Mouse (Mus musculus) mouse embryonic stem cell (cell line): ENCODE measurements around the gene Mmp20.

ENCODE experiments used
- in situ Hi-C, 2 experiments: fragments of 300-500 bp; cut with MboI; formaldehyde crosslinking; loops; 1 replicate in 1 of 2; 3 replicates in 1 of 2; pipeline ENCODE4 v1.14.3; 2019 to 2020; ENCODE audit warnings: low sequenced_read_pairs in 2 of 2, low pct_unique_long_range_greater_than_20kb in 1 of 2, mixed read lengths in 1 of 2; ENCODE audit not compliant: unreplicated experiment in 1 of 2

The Mmp20 gene

GRCm38 (mm10) chr9:7627931-7628330, at the start of gene Mmp20:
Mmp20 (plus strand) TSS chr9:7628231.
- in situ Hi-C loops, result no loop called here

DNA sequence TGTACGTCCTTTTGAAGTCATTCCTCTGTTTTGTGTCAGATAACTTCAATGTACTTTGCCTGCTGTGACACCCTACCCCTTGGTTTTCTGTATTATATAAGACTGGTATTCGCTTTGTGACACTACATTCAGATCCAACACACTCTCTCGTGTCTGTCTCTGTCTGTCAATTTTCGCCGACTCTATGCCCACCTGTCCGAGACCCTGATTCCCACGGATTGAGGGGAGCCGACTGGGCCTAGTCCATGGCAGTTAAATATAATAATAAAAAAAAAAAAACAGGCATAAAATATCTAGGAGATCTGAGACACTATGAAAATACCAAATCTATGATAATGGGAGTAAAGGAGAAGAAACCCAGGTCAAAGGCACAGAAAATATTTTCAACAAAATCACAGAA, 38.0 kb upstream of the Mmp20 start:
- in situ Hi-C loops, result loop anchor here in 1 of 2 experiments (10.0 kb wide), 1 partner anchor 365 kb away; no protein-coding TSS in a partner anchor

DNA sequence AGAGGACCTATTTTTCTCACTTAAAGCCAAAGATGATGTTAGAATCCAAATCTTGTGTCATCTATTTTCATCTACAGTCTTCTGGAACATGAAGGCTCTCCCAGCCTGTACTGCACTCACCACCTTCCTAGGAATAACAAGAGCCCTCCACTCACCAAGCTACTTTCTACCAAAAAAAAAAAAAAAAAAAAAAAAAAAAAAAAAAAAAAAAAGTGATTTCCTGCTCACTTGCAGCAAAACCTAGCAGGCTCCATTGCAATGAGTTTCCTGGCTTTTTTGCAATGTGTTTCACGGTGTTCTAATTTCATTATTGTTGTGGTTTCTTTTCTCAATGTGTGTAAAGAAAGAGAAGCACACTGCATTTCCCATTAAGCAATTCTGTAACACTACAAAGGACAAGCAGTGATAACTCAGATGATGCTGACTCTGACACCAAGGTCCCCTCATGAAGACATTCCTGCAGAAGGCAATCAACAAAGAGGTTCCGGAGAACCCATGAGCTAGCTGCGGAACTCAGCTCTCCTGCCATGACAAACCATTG, 34.7 kb upstream of the Mmp20 start:
- in situ Hi-C loops, result loop anchor here in 1 of 2 experiments (10.0 kb wide), 1 partner anchor 369 kb away; no protein-coding TSS in a partner anchor

- in situ Hi-C loops, result loop anchor here in 1 of 2 experiments (10.0 kb wide), 1 partner anchor 370 kb away; no protein-coding TSS in a partner anchor
These were observed 33.1 kb upstream of the Mmp20 start for GRCm38 (mm10) chr9:7594816-7595540.

DNA sequence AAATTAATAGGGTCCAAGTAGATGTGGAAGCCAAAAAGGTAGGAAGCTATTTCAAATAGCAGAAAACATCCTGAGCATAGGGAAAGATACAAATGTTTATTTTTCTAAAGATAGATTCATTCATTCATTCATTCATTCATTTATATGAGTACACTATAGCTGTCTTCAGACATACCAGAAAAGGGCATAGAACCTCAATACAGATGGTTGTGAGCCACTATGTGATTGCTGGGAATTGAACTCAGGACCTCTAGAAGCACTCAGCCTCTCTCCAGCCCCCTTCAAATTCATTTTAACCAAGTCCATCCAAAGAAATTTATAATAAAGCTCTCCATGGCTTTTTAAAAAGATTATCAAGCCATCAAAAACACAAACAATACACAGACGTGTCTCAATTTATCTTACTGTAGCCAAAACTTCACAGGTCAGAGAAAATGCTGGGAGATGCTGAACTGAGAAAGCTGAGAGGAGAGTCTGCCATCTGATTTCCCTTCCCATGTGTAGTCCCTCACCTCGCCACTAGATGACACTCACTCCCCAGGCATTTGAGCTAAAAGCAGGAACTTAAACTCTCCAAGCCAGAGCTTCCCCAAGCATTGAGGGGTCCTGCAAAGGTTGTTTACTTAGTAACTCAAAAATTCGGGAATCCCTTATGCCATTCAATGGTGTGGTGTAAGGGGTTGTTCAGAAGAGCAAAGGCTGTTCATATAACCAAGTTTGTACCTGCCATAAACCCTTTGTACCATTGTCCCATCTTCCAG, 24.9 kb upstream of the Mmp20 start:
- in situ Hi-C loops, result loop anchor here (25.0 kb wide), 2 partner anchors 259 to 284 kb away; partner anchors contain the start of gene Birc3 (in 1 of the 2)

GRCm38 (mm10) chr9:7604005-7604404, 24.0 kb upstream of the Mmp20 start:
- in situ Hi-C loops, result loop anchor here (25.0 kb wide), 2 partner anchors 258 to 283 kb away; partner anchors contain the start of gene Birc3 (in 1 of the 2)

DNA sequence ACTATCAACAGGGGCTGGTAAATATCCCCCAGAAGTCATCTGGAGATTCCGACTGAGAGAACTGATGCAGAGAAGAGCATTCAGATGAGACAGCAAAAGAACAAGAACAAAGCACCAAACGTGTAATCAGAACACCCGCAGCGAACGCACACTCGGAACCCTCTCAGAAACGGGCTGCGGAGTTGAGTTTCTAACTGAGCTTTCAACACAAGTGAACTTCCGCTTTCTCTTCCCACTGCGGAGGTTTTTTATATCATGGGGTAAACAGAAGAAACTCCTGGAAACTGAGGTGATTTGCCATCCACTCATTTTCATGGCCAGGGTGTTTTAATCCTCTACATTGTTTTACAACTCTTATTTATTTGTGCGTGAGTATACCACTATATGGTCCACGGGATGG, 22.4 kb upstream of the Mmp20 start:
- in situ Hi-C loops, result loop anchor here (25.0 kb wide), 2 partner anchors 257 to 282 kb away; partner anchors contain the start of gene Birc3 (in 1 of the 2)

GRCm38 (mm10) chr9:7622582-7622981, 5.4 kb upstream of the Mmp20 start:
- in situ Hi-C loops, result loop anchor here (25.0 kb wide), 2 partner anchors 240 to 265 kb away; partner anchors contain the start of gene Birc3 (in 1 of the 2)

- in situ Hi-C loops, result no loop called here
These were observed 5.9 kb downstream of the Mmp20 start for GRCm38 (mm10) chr9:7633936-7634335.

- in situ Hi-C loops, result no loop called here
These were observed 19.9 kb downstream of the Mmp20 start for GRCm38 (mm10) chr9:7647901-7648300.

DNA sequence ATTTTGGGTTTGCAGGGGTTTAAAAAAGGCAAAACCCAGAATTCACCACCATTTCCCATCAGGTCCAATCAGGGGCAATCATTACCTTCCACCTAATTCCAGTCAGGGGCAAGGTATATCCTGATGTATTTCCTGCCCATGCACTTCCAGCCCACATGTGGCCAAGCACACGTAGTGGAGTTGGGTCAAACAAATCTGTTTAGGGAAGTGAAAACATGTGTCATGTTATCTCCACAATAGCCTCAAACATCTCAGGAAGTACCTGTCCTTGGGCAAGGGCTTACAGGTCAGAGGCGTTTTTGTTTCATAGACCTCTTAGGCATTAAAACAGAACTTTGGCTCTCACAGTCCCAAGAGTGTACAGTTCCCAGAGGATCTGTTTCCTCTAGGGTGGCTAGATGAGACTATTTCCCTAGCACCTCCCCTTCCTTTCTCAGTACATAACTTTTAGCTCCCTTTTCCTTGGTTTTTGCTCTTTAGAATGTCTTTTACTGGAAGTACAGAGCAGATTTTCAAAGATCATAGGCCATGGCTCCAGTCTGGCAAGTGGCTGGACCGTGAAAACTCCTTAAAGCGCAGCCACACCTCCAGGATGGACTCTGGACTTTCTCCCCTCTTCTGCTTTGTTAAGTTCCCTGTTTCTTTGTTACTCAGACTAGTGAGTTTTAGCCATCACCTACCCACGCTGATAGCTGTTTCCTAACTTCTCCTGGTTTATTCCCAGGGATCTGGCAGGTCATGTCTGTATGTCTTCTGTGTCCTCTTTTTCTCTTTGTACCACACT, 22.6 kb downstream of the Mmp20 start:
- in situ Hi-C loops, result no loop called here

GRCm38 (mm10) chr9:7652351-7653085, 24.5 kb downstream of the Mmp20 start:
- in situ Hi-C loops, result no loop called here

- in situ Hi-C loops, result no loop called here
These were observed 29.9 kb downstream of the Mmp20 start for GRCm38 (mm10) chr9:7657946-7658345.

- in situ Hi-C loops, result no loop called here
These were observed 31.5 kb downstream of the Mmp20 start for GRCm38 (mm10) chr9:7659469-7660020.

DNA sequence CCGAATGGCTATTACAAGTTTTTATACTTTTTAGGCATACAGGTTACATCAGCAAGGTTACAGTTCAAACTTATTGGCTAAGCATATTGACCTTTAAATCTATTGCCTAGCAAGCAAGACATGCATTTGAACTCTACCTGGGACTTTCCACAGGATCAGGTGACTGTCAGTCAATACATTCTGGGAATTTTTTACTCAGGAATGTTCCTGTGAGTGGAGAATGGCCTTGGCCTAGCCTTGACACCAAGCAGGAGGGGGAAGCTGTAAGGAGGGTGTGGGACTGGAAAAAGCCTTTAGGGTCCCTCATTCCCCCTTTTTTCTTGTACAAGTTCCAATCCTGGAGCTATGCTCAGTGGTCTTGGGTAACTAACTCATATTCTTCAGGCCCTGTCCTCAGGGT, 33.3 kb downstream of the Mmp20 start:
- in situ Hi-C loops, result no loop called here

DNA sequence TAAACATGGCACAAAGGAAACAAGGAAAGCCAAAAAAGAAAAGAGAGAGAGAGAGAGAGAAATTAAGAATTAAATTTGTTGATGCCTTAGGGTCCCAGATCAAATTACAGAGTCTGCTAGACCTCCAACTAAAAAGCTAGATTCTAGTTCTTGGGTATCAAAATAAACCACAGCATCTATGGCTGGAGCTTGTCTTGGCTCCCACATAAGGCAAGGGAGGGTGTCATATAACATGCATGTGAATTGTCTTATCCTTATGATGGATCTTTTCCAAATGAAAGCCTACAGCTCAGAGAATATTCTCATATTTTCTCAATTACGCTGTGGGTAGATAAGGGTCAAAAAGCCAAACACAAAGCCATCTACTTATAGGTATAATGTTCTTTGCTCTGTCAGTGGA, 41.6 kb downstream of the Mmp20 start:
- in situ Hi-C loops, result no loop called here

DNA sequence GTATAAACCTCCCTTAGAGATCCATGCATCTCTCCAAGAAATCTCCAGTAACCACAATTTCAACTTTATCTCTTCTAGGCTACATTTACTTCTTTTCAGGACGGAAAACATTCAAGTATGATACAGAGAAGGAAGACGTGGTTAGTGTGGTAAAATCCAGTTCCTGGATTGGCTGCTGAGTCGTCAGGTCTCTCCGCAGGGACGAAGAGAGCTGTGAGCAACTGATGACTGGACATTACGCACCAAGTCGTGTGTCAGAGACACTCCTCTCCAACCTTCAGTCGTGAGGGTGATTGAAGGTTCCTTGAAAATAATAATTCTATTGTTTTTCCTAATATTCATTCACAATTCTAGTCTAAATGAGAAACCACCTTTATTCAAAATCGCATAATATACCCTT, 45.0 kb downstream of the Mmp20 start:
- in situ Hi-C loops, result no loop called here
